Mouse (Mus musculus) urinary bladder, adult 18-20 months (tissue): ENCODE data around the gene Gpc3.

Source experiments
- DNase-seq, 2 experiments: peaks; one replicate each; pipeline ENCODE4 v3.0.0; 2022; ENCODE audit warnings: low spot score in 2 of 2, mixed read lengths in 2 of 2

Gpc3 gene

DNA sequence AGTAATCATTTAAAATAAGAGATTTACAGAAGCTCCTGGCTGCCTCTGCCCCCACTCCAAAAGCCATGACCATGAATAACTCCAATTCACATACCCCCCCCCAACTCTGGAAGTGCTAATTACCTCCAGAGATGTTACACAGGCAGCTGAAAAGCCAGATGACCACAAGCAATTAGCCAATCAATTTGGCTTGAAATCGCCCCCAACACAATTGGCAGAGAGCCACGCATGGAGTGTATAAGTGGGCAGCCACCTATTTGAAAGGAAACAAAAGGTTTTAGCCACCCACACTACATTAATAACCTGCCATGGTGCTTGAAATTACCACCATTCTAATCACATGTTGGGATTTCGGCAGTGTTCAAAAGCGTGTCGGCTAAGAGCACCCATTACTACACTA lies 55.2 kb downstream of the Gpc3 start:
- no peak for DNase-seq

DNA sequence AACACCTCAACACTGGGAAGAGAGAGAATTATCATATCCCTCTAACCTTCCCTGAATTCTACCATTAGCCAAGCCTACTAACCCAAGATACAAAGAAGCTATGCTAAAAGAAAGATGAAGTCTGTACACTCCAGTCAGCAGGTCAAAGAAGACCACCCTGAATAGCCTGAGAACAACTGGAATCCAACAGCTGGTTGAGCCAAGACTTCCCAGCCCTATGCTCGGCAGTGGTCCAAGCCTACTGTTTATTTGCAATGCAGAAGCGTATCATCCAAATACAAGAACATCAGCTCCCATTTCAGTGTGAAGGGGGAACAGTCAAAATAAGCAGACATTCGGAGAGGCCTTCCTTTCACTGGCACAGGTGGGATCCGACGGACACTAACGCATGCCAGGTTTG lies 56.3 kb downstream of the Gpc3 start:
- DNase-seq: no peak

DNA sequence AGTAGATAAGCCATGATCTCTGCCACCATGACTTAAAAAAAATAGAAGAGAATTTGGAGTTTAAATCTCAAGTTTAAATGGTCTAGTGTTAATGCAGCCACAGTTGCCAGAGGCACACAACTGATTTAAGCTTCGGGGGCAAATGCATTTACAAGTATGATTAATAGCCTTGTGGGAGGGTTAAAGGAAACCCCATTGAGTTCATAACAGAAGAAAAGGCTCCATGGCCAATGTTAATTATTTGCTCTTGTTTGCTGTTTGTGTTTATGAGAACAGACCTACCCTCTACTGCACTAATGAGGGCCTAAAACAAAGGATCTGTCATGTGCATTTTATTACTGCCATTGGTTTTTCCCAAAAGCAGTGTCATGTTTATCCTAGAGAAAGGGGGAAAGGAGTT lies 62.5 kb downstream of the Gpc3 start:
- no peak for DNase-seq

DNA sequence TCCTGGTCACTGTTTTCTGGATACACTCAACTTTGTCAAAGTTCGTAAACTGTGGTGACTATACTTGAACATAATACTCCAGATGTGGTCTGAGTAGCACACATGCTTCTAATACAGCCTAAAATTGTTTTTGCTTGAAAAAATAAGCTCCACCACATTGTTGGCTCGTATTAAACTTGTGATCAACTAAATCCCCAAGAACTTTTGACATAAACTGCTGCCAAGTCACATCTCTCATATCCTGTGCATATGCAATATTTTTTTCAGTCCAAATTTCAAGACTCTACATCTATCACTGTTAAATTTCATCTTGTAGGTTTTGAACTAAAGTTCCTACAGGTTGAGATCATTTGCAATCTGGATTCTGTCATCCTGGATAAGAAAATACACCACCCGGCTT lies 69.1 kb downstream of the Gpc3 start:
- DNase-seq: no peak

DNA sequence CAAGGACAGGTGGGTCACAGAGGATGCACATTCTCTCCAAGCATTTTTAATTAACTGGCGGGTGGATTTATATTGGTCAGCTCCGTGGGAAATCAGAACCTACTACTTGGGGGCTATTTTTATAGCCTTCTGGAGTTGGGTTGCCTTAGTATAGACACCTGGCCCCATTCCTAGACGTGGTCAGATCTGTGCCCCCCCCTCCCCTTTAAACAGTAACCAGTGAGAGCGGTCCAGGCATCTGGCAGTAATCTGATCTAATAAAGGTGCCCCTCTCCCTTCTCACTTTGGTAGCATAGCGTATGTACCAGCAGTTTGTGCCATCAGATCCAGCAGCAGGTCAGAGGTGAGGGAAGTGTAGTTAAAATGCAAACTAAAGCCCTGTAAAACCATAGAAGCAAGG lies 76.5 kb downstream of the Gpc3 start:
- no peak for DNase-seq

DNA sequence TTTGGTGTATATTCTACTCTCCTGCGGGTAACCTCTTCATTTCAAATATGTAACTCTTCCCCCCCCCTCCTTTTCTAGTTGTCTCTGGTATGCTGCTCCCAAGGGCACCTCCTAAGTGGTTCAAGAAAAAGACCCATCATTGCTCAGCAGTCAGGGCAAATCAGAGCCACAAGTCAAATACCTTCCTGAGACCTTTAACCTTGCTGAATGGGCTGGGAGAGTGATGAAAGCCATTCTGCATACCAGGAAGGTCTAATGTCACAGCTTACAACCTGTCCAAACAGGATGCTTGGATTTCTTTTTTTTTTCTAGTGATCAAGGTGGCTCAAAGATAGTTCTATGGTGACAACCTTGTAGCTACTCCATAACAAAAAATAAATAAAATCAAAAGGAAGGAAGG lies 80.0 kb downstream of the Gpc3 start:
- DNase-seq: no peak

DNA sequence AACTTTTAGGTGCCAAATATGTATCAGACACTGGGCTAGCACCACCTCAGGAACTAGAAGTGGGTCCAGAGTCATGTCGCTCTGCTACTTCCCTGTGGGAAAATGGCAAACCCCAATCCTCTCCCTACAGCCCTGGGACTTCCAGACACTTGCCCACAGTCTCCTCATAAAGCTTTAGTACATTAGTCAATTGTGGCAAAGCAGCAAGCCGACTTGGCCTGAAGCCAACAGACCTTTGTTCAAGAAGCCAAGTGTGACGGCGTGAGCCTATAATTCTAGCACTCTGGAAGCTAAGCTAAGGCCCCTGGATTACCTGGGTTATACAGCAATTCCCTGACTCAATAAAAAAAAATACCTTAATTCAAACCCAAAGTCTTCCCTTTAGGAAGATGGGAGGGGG lies 80.7 kb downstream of the Gpc3 start:
- no peak for DNase-seq

DNA sequence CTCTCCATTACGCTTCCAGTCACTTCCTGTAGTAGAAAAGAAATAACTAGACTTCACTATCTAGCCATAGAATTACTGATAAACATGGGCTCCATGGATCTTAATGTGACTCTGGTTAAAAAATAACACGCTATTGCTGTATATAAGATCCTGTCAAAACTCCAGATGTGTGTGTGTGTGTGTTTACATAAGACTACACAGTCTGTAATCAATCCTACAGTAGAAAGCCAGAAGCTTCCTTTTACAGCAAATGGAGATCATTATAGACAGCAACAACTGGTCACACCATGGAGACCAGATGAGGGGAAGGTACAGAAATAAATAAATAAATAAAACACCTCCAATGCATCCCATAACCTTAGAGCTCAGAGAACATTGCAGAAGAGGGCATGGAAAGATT lies 81.6 kb downstream of the Gpc3 start:
- no peak for DNase-seq

DNA sequence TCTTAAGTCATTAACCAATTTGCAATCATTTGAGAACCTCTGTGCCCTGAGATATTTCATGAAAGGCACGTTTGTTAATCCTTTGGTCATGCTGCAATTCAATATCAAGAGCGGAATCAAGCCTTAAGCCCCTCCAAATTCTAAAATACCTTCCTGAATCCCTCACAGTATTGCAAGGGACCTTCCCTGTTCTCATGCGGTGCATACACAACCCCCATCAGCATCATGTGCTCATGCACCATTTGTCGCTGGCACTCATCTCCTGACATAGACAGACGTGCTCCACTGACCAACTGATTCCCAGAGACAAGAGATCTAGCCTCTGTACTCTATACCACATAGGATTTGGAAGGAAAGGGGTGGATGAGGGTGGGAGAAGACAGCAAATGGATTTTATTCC lies 87.7 kb downstream of the Gpc3 start:
- no peak for DNase-seq

DNA sequence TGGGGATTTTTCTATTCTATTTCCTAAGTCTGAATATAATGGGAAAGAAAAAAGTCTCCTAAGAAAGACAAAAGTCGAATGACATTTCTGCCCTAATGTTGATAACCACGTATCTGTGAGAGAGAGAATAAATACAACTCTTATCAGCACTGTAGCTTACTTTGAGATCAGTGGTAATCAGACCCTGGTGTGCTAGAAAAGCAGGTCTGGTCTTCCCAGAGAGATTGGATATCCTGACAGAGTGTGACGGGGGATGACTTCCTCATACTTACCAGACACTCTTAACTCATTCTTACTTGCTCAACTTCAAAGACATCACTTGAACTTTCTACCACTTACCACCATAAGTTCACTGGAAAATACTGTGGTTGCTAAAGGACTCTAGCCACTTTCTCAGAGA lies 88.6 kb downstream of the Gpc3 start:
- no peak for DNase-seq

DNA sequence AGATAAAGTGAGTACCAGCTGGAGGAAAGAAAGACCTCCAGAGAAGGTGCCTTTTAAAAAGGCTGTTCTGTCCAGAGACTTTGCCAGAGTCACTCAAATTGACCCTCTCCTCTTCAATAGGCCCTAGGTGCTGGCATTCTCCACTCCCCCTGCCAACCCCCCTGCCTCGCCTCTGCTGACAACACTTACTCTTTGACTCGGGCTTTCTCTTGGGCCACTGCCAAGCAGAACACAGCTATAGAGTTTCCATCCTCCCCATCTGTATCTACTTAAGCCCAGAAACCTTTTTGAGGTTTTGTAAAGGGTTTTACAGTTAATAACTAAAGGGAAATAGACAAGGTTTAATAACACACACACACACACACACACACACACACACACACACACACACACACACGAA lies 99.2 kb downstream of the Gpc3 start:
- DNase-seq: no peak

DNA sequence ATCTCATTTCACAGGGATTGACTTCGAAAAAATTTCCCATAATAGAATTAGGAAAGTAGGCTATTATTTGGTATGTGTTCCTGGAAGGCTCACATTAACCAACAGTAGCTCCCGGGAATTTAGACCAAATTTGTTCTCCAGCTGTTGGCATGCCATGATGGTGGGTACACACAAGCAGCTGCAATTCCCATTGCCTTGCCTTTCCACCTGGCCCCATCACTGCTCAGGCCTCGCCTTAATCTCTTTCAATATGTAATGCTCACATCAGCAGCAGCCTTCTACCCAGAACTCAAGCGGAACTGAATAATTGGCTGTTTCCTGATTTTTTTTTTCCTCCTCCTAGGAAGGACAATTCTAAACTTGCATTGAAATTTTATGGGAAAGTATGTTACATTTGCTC lies 102.6 kb downstream of the Gpc3 start:
- DNase-seq: no peak

DNA sequence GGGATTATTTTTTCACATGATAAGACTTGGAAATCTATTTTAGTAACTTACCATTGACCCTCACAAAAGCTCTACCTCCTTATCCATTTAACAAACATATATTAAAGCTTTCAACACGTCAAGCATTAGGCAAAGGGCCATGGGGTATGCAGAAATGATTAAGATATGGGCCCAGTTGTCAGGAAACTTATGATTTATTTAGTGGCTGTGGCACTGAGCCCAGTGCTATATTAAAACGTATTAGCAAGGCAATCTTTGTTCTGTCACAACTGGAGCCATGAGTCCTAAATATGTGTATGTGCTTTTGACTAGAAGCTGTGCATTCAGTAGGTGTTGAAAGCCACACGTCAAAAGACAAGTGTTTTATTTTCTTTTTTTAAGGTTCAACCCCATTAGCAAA lies 109.9 kb downstream of the Gpc3 start:
- DNase-seq: no peak

DNA sequence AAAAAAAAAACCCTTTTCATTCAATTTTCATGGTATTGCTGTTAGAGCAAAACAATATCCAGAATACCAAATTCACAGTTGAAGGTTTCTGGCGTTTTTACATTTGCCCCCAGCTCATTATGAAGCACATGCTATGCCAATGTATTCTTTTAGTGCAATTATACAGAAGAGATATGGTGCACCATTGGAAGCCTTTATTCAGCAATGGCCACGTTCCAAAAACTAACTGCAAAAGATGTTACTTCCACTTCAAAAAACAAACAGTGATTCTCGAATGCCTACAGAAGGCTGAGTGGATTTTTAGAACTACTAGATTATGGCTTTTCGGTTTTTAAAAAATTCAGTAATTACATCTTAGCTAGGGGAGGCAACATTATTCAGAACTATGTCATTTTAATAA lies 124.3 kb downstream of the Gpc3 start:
- no peak for DNase-seq

DNA sequence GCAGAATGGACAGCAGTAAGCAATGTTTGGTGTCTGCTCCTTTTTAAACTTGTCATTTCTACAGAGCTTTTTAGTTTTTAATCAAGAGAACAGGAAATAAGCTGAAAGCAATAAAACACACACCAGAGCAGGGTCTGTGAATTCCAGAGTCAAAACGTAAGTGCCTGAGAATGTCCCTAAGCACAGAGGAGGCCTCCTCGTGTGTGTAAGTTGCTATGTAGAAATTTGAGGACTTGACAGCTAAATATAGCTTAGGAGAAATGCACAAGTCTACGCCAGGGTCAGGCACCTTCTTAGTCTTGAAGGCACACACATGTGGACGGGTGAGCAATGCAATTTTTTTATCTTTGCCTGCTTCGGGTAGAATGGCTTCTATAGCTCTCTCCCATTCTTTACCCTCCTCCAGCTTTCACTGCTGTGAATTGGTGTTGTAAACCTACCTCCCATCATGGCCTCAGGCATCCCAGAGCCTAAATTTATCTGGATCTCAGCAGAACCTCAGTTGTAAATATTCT lies 158.6 kb downstream of the Gpc3 start:
- no peak for DNase-seq

DNA sequence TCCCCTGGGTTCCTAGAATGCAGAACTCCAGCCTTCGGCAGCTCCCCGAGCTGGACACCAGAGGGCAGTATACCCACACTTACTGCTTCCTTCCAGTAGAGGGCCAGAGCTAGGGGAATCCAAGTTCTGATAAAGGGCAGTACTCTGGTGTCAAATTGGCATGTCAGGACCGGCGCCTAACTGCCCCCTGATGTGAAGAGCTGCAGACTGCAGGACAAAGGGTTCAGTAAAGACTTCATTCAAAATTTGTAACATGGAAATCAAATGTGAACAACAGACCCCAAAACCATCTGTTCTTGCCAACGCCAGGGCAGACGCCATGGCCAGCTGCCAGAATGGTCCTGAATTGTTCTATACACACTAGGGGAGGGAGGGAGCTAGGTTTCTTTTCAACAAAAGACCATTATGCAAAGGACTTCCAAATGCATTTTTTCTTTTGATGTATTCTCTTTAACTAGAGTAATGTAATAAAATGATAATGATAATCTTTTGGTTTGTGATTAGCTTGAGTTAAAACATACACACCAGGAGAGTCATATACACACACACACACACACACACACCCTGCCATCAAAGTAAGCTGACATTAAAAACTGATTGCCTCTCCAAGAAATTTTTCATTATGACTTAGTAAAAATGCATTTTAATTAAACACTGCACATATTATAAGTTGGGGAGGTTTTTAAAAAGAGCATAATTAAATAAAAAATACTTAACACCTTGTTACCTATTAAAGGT lies 160.1 kb downstream of the Gpc3 start:
- DNase-seq: peak; percentile 33 to 57

DNA sequence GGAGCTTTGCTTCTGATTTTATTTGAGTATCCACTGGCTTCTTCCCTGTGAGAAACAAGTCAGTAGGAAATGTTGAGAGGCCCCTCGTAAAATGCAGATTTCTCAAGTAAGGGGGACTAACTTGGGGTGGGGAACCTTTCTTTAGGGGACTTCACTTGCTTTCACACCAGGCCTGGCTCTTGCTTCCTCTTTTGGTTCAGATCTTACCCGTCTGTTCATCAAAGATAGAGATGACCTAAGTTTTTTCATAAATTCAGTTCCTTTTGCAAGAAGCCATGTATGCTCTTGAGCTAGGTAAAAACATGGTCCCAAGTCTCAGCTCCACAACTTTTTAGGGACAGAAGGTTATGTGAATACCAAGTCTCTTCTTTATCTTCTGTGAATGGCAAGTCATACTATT lies 164.6 kb downstream of the Gpc3 start:
- no peak for DNase-seq

DNA sequence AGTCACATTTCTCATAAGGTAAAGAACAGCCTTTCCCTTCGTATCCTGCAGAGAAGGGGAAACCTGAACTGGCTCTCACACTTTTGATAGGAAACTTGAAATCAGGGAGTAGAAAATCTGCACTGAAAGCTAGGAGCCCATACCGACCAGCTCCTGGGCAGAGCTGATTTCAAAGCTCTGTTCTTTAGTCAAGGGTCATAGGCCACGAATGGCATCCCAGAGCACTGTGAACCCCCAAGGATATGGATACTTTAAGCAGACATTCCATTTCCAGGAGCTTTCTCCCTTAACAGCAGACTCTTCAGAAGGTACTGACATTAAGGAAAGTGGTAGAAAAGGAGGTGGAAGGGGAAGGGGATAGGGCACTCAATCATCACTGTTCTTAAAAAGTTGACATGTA lies 165.3 kb downstream of the Gpc3 start:
- DNase-seq: no peak

DNA sequence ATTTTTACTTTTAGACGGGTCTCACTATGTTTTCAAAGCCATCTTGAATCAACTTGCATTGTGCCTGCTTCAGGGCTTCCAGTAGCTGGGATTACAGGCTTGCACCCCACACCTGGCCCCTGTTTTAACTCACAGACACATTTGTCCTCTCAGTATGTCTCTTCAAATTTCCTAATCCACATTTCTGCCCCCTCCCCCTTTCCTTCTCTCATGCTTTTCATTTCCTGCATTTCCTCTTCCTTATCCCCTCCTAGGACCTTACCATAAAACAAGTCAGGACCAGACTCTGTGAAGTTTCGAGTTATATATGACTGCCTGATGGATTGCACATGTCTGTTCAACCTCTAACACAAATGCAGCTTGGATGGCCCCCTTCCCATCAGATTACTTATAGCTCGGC lies 167.2 kb downstream of the Gpc3 start:
- no peak for DNase-seq

DNA sequence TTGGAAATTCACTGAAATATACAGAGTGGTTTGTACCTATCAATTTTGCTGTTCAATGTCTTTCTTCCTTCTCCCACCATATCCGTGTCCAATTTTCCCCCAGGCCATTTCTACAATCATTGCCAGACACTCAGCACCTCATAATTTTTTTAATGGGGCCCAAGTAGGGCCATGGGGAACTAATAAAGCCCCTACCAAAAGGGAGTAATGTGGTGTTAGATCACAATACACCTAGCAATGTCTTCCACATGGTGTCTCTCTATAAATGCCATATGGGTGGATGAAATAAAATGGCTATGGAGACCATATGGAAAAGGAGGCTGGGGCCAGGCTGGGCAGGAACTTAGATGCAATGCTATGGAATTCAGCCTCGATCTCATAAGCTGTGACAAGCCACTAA lies 168.8 kb downstream of the Gpc3 start:
- no peak for DNase-seq

DNA sequence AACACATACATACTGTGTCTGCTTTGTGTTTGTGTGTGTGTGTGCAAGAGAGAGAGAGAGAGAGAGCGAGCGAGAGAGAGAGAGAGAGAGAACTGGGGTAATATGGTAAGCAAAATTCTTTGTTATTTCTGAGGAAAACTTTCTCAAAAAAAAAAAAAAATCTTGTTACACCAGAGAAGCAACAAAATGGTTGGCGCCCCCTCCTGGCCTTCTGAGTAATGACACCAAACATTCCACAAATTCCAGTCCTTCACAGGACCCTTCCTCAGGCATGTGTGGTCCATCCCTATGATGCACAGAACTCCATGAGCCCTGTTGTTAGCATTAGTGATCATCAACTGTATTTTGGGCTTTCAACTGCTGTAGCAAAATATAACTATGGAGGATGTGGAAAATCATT lies 172.0 kb downstream of the Gpc3 start:
- DNase-seq: no peak

DNA sequence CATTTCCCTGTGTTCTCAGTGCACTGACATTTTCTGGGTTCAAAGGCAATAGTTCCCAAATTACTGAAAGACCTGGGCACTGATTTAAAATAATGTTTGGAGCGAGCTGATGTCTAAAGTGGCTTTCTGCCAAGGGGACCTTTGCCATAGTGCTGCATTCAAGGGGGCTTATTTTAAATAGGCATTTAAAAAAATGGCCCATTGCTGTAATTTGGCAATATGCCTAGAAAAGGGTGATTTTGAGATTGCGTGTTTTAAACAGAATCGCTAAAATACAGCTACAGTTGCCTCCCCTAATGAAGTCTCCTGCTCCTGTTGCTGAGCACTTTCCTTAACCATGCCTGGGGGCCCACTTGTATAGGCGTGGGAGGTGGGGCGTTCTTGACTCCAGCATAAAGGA lies 174.3 kb downstream of the Gpc3 start:
- DNase-seq: no peak

DNA sequence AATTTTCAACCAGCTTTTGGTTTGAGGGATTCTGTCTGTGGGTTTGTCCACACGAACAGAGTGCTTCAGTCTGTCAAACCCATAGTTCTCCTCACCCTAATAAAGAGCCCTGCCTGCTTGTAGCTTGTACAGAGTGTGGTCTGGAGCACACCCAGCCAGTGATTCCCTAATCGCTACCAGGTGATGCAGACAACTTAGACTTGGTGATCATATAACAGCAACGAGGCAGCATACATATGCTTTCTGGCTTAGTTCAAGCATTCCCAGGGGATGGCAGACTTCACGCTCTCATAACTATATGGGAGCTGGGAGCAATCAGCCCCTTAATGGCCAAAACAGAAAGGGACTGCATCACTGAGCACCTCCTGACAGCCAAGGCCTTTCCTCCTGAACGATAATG lies 188.1 kb downstream of the Gpc3 start:
- no peak for DNase-seq

DNA sequence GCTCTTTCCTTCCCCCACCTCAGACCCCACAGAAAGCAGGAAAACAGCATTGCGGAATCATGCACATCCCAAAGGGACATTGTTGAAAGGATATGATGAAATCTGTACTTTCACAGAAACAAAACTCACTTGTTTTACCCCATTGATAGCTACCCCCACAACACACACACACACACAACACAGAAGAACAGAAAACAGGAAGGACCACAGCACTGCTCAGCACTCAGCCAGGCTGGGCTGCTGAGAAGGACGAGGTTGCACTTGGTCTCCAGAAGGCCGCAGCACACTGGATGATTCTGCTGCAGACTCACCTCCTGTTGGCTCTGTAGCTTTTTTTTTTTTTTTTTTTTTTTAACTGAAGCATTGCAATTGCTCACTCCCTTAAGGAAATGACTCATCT lies 193.9 kb downstream of the Gpc3 start:
- DNase-seq: no peak
